Mouse (Mus musculus) cerebellum, adult 11 months (tissue): Measurements from ENCODE around the gene Cbr3.
"Not testable (repeated sequence)": the region's sequence is repeated elsewhere in the genome, so short reads cannot be mapped to it uniquely, and the experiment has no call there.

ENCODE experiments used
- DNase-seq: peaks from one replicate; pipeline ENCODE4 v3.0.0; 2022

The Cbr3 gene

DNA sequence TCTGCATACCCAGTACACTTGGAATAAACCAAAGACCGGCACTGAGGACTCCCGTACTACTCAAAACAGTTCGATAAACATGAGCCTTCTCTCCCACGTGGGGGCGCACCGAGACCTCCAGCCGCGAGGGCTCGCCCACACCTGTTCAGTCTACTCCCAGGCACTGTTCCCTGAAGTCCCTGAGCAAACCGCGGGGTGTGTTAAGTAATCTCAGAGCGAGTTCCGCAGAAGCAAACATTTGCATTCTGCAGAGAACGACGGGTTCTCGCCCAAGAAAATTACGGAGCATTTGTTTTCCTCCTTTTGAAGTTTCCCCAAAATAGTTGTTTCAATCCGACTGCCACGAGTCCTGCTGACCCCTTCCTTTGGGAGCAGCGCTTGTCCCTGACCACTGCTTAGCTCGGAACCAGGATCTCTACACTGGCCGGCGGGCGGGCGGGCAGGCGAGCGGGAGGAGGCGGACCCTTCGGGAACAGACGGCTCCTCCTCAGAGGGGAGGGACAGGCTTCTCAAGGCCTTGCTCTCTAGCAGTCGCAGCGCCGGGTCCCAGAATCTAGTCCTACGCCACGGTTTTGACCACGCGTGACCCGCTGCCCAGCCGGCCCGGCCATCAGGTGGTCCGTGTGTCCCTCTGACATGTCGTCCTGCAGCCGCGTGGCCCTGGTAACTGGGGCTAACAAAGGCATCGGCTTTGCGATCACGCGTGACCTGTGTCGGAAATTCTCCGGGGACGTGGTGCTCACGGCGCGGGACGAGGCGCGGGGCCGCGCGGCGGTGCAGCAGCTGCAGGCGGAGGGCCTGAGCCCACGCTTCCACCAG lies at the start of gene Cbr3:
Cbr3 (plus strand) TSS at position 527 of the 819 bp plus-strand sequence.
- peak; percentile 53 for DNase-seq

GRCm38 (mm10) chr16:93644006-93644405 lies 39.0 kb upstream of the Cbr3 start:
- DNase-seq = no peak

DNA sequence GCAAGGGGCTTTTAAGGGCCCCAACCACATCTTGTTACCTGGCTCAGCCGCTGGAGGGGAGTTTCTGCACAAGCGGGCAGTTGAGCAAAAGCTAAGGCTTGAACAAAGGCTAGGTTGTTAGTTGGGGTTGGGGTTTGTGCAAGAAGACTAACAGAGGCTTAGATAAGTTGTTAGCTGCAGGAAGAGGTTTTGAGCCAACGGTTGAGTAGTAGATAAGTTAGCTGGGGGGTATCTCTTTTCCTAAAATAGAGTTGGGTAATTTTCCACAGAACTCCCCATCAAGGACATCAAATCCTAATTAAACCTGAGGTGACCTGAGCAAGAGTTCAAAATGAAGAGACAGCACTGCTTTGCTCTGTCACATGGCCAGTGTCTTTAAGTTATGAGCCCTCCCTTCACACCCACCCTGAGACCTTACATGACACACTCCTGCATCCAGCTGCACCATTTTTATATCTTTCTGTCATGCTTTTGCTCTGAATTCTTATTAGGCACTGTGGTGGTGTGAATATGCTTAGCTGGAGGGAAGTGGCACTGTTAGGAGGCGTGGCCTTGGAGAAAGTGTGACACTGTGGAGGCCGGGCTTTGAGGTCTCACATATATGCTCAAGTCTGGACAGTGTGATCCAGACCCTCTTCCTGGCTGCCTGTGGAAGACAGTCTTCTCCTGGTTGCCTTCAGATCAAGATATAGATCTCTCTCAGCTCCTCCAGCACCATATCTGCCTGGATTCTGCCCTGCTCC lies 34.4 kb upstream of the Cbr3 start:
- DNase-seq = no peak

DNA sequence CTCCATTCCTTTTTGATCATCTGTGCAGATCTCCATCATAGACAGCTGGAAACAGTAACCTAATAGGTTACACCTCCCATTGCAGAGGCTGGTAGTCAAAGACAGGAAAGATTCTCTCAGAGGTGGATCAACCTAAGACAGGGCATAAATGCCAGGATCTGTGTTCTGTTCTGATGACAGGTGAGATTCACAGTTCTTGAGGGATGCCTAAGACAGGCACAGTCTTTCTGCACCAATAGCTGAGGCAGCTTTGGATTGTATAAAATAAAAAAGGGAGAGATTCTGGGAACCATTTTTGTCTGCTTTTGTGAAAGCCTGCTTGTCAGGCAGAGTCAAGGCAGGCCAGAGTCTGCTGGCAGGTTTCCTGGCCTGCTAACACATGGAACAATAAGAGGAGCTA lies 15.0 kb upstream of the Cbr3 start:
- DNase-seq = no peak

DNA sequence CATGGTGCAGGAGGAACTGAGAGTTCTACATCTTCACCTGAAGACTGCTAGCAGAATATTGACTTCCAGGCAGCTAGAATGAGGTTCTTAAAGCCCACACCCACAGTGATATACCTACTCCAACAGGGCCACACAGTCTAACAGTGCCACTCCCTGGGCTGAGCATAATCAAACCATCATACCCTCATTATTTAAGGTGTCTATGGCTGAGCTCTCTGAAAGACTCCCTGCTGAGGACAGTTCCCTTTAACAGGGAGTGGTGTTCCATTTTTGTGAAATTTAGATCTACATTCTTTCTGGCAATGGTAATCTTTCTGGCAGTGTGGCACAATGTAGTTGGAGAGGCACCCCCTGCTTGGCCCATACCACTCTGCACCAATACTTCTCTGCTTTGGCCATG lies 13.5 kb upstream of the Cbr3 start:
- no peak for DNase-seq

DNA sequence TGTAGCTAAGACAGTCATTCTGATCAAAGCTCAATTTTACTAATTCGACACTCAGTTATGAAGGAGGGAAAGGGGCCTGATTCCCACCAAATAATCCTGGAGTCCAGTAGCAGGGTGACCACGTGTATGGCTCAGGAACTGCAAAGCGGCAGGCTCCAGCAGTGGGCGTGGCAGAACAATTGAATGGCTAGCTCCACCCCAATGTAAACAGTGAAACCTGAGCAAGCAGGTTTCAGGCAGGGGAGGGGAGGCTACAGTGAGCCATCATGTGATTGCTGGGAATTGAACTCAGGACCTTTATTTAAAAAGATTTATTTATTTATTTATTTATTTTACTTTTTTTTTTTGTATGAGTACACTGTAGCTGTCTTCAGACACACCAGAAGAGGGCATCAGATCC lies 12.5 kb upstream of the Cbr3 start:
- DNase-seq = not testable (repeated sequence)

DNA sequence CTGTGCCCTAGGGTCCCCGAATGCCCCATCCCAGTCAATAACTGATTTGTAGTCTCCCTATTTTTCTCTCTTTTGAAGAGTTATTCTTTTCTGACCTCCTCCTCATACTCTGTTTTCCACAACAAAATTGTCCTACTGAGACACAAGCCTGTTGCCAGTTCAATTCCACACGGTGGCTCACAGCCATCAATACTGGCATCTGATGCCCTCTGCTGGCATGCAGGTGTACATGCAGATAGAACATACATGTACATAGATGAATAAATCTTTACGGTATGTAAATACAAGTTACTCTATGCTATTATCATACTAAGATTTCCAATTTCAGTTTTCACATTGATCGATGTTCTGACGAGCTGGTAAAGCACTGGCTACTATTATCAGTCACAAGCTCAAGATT lies 12.0 kb upstream of the Cbr3 start:
- no peak for DNase-seq

- DNase-seq = no peak
Observed at GRCm38 (mm10) chr16:93676376-93676775, 6.6 kb upstream of the Cbr3 start.

GRCm38 (mm10) chr16:93678206-93678605 lies 4.8 kb upstream of the Cbr3 start:
- DNase-seq = no peak

DNA sequence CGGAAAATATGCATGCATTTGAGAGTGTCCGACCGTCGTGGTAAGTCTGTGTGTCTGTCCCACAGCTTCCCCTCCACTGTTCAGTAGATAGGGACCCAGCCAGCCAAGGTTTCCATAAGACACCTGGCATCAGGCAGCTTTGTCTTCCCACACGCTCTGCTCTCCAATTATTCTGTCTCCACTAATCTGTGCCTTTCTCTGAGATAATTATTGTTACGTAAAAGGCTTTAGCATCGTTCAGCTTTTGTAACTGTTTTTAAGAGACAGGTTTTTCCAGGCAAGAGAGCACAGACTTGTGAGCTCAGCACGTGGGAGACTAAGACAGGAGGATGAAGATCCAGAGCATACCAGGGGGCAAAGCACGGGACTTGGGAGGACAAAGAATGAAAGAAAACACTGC lies 3.9 kb upstream of the Cbr3 start:
- DNase-seq = no peak

- DNase-seq = no peak
Observed at GRCm38 (mm10) chr16:93682156-93682688, 793 bp upstream of the Cbr3 start.

GRCm38 (mm10) chr16:93683508-93684236 lies 657 bp downstream of the Cbr3 start:
- DNase-seq = no peak

DNA sequence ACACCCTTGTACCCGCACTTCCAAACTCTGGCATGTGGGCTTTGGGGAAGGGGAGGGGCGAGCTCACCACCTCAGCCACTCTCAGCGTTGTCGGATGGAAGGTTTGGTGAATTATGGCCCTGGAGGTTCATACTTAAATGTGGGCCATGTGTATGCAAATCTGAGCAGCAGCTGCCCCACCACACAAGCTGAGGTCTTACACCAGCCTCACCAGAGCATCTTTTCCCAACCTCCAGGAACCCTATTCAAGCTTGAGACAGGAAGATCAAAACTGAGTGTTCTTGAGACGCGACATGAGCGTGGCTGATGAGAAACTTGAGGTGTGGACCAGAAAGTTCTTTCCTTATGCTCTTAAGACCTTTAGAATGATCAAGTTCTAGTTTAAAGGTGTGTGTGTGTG lies 1.4 kb downstream of the Cbr3 start:
- no peak for DNase-seq

- DNase-seq = not testable (repeated sequence)
Observed at GRCm38 (mm10) chr16:93685783-93686182, 2.8 kb downstream of the Cbr3 start.

GRCm38 (mm10) chr16:93686421-93686820 lies 3.4 kb downstream of the Cbr3 start:
- DNase-seq = no peak

DNA sequence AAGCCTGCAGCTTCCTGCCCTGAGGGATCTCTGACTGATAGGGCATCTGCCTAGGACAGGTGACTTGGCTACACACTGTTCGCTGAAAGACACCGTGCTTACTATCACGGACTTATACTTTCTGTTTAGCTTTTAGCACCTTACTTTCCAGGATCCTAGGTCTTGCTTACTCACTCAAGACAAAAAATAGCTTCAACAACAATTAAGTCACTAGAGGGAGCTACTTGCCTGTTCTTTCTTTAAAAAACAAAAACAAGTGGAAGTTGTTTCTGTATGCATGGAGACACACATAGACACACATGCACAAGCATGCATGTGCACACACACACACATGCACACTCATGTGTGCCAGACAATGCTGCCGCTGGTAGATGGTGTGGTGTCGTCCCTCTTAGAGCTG lies 3.9 kb downstream of the Cbr3 start:
- DNase-seq = no peak

DNA sequence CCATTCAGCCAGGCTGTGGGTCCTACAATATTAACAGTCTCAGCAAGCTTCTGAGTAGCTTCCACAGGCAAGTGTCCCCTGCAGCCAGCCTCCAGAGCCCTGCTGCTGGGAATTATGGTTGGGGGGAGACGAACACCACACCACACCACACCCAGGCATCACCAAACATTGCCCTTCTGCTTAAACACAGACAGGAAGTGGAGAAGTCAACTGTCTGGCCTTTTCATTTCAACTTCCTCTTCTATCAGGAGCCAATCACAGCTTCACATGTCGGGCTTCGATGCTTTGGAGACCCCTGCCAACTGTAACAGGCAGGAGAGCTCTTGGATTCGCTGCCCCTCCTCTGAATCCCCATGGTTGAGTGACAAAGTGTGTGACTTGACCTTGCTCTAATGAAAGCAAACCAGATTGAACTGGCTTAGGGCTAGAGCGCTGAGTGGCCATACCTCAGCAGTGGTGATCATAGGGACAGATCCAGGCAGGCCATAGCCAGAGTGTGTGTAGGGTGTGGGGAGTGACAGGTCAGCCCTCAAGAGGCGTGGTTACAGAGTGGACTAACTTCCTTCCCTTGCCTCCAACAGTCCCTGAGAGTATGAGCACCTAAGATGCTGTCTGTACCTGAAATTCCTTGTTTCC lies 8.3 kb downstream of the Cbr3 start:
- no peak for DNase-seq

DNA sequence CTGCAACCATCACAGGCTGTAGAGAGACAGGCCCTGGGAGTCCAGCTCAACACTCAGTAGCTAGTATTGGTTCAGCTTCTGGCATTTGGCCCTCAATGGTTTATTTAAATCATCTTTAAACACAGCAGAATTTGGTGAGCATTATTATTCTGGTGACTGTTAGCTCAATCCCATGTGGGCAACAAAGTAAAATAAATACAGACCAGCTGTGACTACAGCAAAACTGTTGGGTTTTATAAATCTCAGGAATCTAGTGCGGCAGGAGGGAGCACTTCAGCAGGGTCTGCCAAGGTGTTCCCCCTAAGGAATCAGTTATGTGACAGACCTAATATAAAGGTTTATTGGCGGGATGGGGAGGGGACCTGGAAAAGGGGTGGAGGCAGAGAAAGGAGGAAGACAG lies 9.7 kb downstream of the Cbr3 start:
- DNase-seq = no peak

- DNase-seq = no peak
Observed at GRCm38 (mm10) chr16:93707116-93707515, 24.1 kb downstream of the Cbr3 start.

DNA sequence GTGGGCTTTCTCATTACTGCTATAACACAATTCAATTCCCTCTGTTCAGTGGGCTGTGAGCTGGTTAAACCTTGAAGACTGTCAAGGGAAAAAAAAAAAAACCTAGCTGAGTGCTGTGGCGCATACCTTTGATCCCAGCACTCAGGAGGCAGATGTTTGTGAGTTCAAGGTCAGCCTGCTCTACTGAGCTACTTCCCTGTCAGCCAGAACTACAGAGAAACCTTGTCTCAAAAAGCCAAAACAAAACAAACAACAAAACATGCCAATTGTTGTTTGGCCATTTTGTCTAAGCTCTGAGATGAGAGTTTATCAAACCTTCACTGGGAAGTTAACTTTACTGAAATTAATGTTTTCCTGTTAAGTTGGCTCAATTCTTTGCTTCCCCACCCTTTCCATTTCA lies 26.2 kb downstream of the Cbr3 start:
- DNase-seq = peak; percentile 7

- peak; percentile 79 for DNase-seq
Observed at GRCm38 (mm10) chr16:93710924-93711323, 27.9 kb downstream of the Cbr3 start.

- DNase-seq = peak; percentile 99
Observed at GRCm38 (mm10) chr16:93711411-93712188, 28.6 kb downstream of the Cbr3 start, which contains the start of gene Dop1b. Dop1b (plus strand) TSS chr16:93711904.
